Comparison of ENCODE assay signal across 31 mouse cellular contexts in the genomic region with DNA sequence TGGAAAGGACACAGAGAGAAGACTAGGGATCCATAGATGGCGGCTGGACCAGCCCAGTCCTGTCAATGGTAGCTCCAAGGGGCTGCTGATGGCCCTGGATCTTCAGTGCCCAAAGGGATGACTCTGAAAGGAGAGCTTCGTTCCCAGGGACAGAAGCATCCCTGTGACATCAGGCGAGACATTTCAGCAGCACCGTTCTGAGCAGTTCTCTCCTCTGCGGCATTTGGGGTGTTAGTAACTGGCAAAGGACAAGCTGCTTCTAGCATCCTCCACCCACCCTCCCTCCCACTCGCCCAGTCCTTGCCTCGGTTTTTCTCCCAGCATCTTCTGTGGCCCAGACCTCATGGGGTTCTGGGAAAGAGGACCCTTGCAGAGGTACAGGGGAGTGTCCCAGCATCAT. TPM values are rescaled to one million over a fixed set of nuclear protein-coding genes. Genes with fewer than 3 reads are reported as not detected.
"Had no signal": no experiment of that assay in that cellular context is flagged by ENCODE, and none has a peak within 500 bp of the region (broad histone marks: within the 10 kb centered on the region; RNA-seq: fewer than 3 reads in every experiment).

No protein-coding gene starts in this region.

- H3K4me3 ChIP-seq: gastrocnemius, adult 2 months; heart, embryonic 10.5 days; heart, embryonic 12.5 days; hindbrain, embryonic 10.5 days; hindbrain, embryonic 12.5 days; intestine, embryonic 15.5 days; kidney, embryonic 15.5 days; limb, embryonic 13.5 days; limb, embryonic 15.5 days; liver, embryonic 12.5 days had no signal

- DNase-seq: gastrocnemius, adult 2 months; gastrocnemius, postnatal 10 days; gastrocnemius, postnatal 25 days; heart, postnatal 10 days; heart, postnatal 4 days; kidney, adult 2 months; kidney, adult 9 months; kidney, postnatal 14 days; kidney, postnatal 36 days; layer of hippocampus, postnatal 36 days; left cerebral cortex, postnatal 4 days had no signal

- ATAC-seq: hindbrain, embryonic 16.5 days; inflammation-experienced regulatory T-cells, adult 6 months; intestine, embryonic 15.5 days; intestine, postnatal 0 days; liver, embryonic 12.5 days had no signal

- H3K27ac ChIP-seq: gastrocnemius, adult 2 months; heart, embryonic 10.5 days; hindbrain, embryonic 10.5 days; hindbrain, embryonic 12.5 days; hindbrain, embryonic 14.5 days; intestine, embryonic 15.5 days; kidney, embryonic 15.5 days; kidney, postnatal 0 days; limb, embryonic 13.5 days; limb, embryonic 15.5 days; liver, embryonic 12.5 days; liver, embryonic 14.5 days had no signal

RNA-seq across cellular contexts. Expression of gene Otog, which starts 41.5 kb away (rescaled TPM):
- total RNA-seq: granulocyte monocyte progenitor cell, adult 5-6 weeks; heart, postnatal 10 days; heart, postnatal 25 days; heart, postnatal 4 days; liver, adult 2 months had no signal

RNA-seq across cellular contexts. Expression of gene Ush1c, which starts 44.0 kb away (rescaled TPM):
- total RNA-seq: granulocyte monocyte progenitor cell, adult 5-6 weeks; layer of hippocampus, postnatal 14 days; left cerebral cortex, postnatal 25 days; liver, adult 2 months had no signal
